Comparison of ENCODE assay signal across 9 mouse cellular contexts in the genomic region with DNA sequence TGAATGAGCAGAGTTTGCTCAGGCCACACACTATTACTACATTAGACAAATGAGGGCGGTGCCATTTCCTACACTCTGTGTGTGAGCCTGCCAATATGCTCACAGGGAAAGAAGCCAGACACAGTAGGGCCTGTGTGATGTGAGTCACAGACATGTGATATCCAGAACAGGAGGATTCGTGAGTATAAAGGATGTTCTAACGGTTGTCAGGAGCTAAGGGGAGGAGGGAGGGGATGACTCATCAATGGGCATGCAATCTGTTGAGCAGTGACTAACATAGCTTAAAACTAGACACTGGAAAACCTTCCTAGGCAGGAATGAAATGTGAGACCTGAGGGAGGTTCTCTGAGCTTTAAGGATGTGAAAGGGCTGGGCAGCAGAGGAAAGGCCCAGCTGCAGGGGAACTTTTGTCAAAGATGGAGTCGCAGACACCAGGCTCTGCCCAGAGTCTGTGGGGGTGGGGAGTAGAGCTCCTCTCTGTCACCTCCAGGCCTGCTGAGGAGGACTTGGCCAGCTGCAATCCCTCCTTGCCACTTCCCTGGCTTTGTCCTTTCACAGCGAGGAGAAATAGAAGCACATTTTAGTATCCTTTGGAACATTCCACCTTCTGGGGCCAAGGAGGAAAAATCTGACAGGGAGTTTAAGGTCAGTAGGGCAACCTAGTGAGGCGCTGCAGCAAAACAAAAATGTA. TPM values are rescaled to one million over a fixed set of nuclear protein-coding genes. Genes with fewer than 3 reads are reported as not detected.
DNase-seq lines count a peak whose midpoint lies in the region; ATAC-seq and TF ChIP-seq lines count a peak whose summit lies in the region.
"Had no signal": no experiment of that assay in that cellular context is flagged by ENCODE, and none has a peak within 500 bp of the region (broad histone marks: within the 10 kb centered on the region; RNA-seq: fewer than 3 reads in every experiment).

No protein-coding gene starts in this region.

- no peak for TF ChIP-seq EP300 in stomach, postnatal 0 days (optimal IDR thresholded peaks at IDR 0.05)

- ATAC-seq in heart, embryonic 14.5 days (ENCODE audit: insufficient number of reproducible peaks, insufficient read depth, low FRiP score, low read depth), result peak; percentile 60; the same call in 1 of the 2 replicates
- ATAC-seq in stomach, postnatal 0 days (ENCODE audit: low FRiP score, low TSS enrichment), result peak; percentile 89

- H3K4me3 ChIP-seq in heart, embryonic 14.5 days (ENCODE audit: control insufficient read depth in 1 of 2, insufficient read depth in 1 of 2, low read depth in 1 of 2, low read length in 2 of 2), result no peak overlapping the region
- no peak overlapping the region for H3K4me3 ChIP-seq in stomach, postnatal 0 days (ENCODE audit: low read depth, low read length)

- no peak for TF ChIP-seq CTCF in stomach, postnatal 0 days (IDR thresholded peaks at IDR 0.05; ENCODE audit: low read depth)

- WGBS in heart, embryonic 14.5 days, result 35% methylated on average over 6 of the region's 6 CpGs
- 23% methylated on average over 6 of the region's 6 CpGs for WGBS in stomach, postnatal 0 days

- H3K4me2 ChIP-seq in heart, embryonic 14.5 days (ENCODE audit: low read length), result no peak overlapping the region
- H3K4me2 ChIP-seq in stomach, postnatal 0 days (replicated peaks; ENCODE audit: low read depth), result no peak overlapping the region

- no peaks in the 10 kb centered on the region; a peak in 1 of 4 replicates for H3K4me1 ChIP-seq in heart, embryonic 14.5 days (ENCODE audit: control insufficient read depth in 2 of 2, insufficient read depth in 2 of 2, low read length in 2 of 2)
- no peaks in the 10 kb centered on the region for H3K4me1 ChIP-seq in stomach, postnatal 0 days (replicated peaks; ENCODE audit: control insufficient read depth, insufficient read depth)

- intact Hi-C loops in left cerebral cortex, postnatal 36 days (cut with DNase I), result loop anchor here (5.0 kb wide), 3 partner anchors 63 to 343 kb away; no protein-coding TSS in a partner anchor

- 0 out of 4 replicates have a peak overlapping the region, but pooled peaks of 1 of the 2 experiments have one; percentile 9 for H3K27ac ChIP-seq in heart, embryonic 14.5 days (replicated peaks in 1 of 2; ENCODE audit: control insufficient read depth in 1 of 2, insufficient read depth in 1 of 2, low read depth in 2 of 2, low read length in 2 of 2)
- peak overlapping the region; percentile 63; the same call in 1 of the 2 replicates for H3K27ac ChIP-seq in stomach, postnatal 0 days (replicated peaks)

- H3K36me3 ChIP-seq in heart, embryonic 14.5 days (ENCODE audit: control insufficient read depth, insufficient read depth, low read length), result no peaks in the 10 kb centered on the region
- H3K36me3 ChIP-seq in stomach, postnatal 0 days (ENCODE audit: control insufficient read depth, insufficient read depth, low read length), result no peaks in the 10 kb centered on the region

- no peak overlapping the region for H3K9ac ChIP-seq in heart, embryonic 14.5 days (ENCODE audit: low read length)
- no peak overlapping the region for H3K9ac ChIP-seq in stomach, postnatal 0 days (ENCODE audit: low read length)

- H3K27me3 ChIP-seq in heart, embryonic 14.5 days (ENCODE audit: control insufficient read depth, insufficient read depth, low read length), result peaks cover 11% of the 10 kb centered on the region
- H3K27me3 ChIP-seq in stomach, postnatal 0 days (ENCODE audit: control insufficient read depth, insufficient read depth, low read length), result no peaks in the 10 kb centered on the region

- DNase-seq in adrenal gland, adult (ENCODE audit: inconsistent age in 2 of 2, low spot score in 1 of 2), result peak; percentile 66 to 79
- DNase-seq in adrenal gland, adult 18-20 months (ENCODE audit: low spot score in 2 of 2), result no peak
- peak; percentile 65 for DNase-seq in urinary bladder, postnatal 14 days (ENCODE audit: low spot score)
- DNase-seq in urinary bladder, adult 2 months (ENCODE audit: low spot score), result no peak
- peak; percentile 53 to 70 for DNase-seq in left cerebral cortex, postnatal 36 days (ENCODE audit: low spot score in 2 of 2)
- DNase-seq in stomach, postnatal 0 days (ENCODE audit: low spot score), result peak; percentile 46
- no peak for DNase-seq in thymus, postnatal 4 days

- no peaks in the 10 kb centered on the region for H3K9me3 ChIP-seq in heart, embryonic 14.5 days (ENCODE audit: control insufficient read depth, low read length)
- no peaks in the 10 kb centered on the region for H3K9me3 ChIP-seq in stomach, postnatal 0 days (ENCODE audit: control insufficient read depth, low read length)

RNA-seq across cellular contexts. Expression of gene Serpina3n, which starts 9.2 kb away (rescaled TPM):
- 10 to 100 TPM in 1 of 2 experiments, 1 to 10 TPM in 1; 6.0 to 33.8 TPM for total RNA-seq in adrenal gland, adult 18-20 months (2021)
- polyA plus RNA-seq in urinary bladder, adult 2 months (2012; rRNA removed), result 95.8 and 133 TPM in 2 replicates
- polyA plus RNA-seq in heart, embryonic 14.5 days (2014; fragmentation: Nextera tagmentation; extraction: Ambion mirVana), result 0.16 and 0.28 TPM in 2 replicates
- 10 to 100 TPM; 10.5 to 11.8 TPM for total RNA-seq in left cerebral cortex, postnatal 36 days (2021)
- 0.53 and 1.6 TPM in 2 replicates for polyA plus RNA-seq in stomach, postnatal 0 days (2015; fragmentation: Nextera tagmentation; extraction: Ambion mirVana)

RNA-seq across cellular contexts. Expression of gene Gsc, which starts 57.4 kb away (rescaled TPM):
- total RNA-seq in adrenal gland, adult 18-20 months (2021), result not detected
- 0.04 TPM in 1 of 2 replicates, not detected in the other for polyA plus RNA-seq in urinary bladder, adult 2 months (2012; rRNA removed)
- polyA plus RNA-seq in heart, embryonic 14.5 days (2014; fragmentation: Nextera tagmentation; extraction: Ambion mirVana), result 0.16 TPM in 1 of 2 replicates, not detected in the other
- not detected for total RNA-seq in left cerebral cortex, postnatal 36 days (2021)
- polyA plus RNA-seq in stomach, postnatal 0 days (2015; fragmentation: Nextera tagmentation; extraction: Ambion mirVana), result 0.38 and 0.46 TPM in 2 replicates
- polyA plus RNA-seq: neural tube, embryonic 14.5 days had no signal

Comparison
In these comparisons a context has a peak if more than half of its experiments do, and no peak if none do; other contexts are left out.
1. DNase-seq: peak in adrenal gland, adult (2 of 2), urinary bladder, postnatal 14 days (single experiment), left cerebral cortex, postnatal 36 days (2 of 2) and stomach, postnatal 0 days (single experiment); none in adrenal gland, adult 18-20 months (0 of 2), urinary bladder, adult 2 months (single experiment) and thymus, postnatal 4 days (single experiment).
2. RNA of gene Serpina3n, which starts 9.2 kb away (polyA plus RNA-seq): 95.8 to 133 TPM in urinary bladder, adult 2 months; 0.53 to 1.6 TPM in stomach, postnatal 0 days and 0.16 to 0.28 TPM in heart, embryonic 14.5 days; every median in the first group is over 10 times any median in the second.